Mouse (Mus musculus) spleen, adult 10 weeks (tissue): ENCODE data around the gene Ttll8. TPM values are rescaled to one million over a fixed set of nuclear protein-coding genes. Genes with fewer than 3 reads are reported as not detected.

Experiments used
- polyA plus RNA-seq: library from polyadenylated mRNA; stranded (reverse); fragments of 350-450 nt; fragmentation: Illumina TruSeq; extraction: RNeasy Lipid Tissue Mini Kit (QIAGEN cat#74804); gene quantifications from one replicate; pipeline ENCODE4 v1.2.3, GENCODE M21; 2015; ENCODE audit warnings: low replicate concordance; ENCODE audit not compliant: insufficient read depth

Ttll8 gene
- polyA plus RNA-seq, result not detected

GRCm38 (mm10) chr15:88954368-88955072 lies at the start of gene Ttll8:
TSS of gene Ttll8 (minus strand) at chr15:88954418.

GRCm38 (mm10) chr15:88982534-88983079 lies 28.4 kb upstream of the Ttll8 start, which contains the start of gene Mov10l1:
TSS of gene Mov10l1 (plus strand) at chr15:88982909.

GRCm38 (mm10) chr15:88978281-88979137 lies 24.3 kb upstream of the Ttll8 start, which contains the start of gene Mlc1:
TSS of gene Mlc1 (minus strand) at chr15:88979007.

GRCm38 (mm10) chr15:88861772-88862622 lies 92.2 kb downstream of the Ttll8 start, which contains the start of gene Pim3:
TSS of gene Pim3 (plus strand) at chr15:88862186.

Other genes starting within 250 kb of the Ttll8 start
- 34.4 TPM for gene Brd1, start 220.2 kb downstream of the Ttll8 start, polyA plus RNA-seq
- gene Zbed4, start 202.8 kb downstream of the Ttll8 start, polyA plus RNA-seq, result 26.0 TPM
- gene Alg12, start 135.1 kb downstream of the Ttll8 start, polyA plus RNA-seq, result 19.7 TPM
- gene Creld2, start 134.8 kb downstream of the Ttll8 start, polyA plus RNA-seq, result 44.9 TPM
- 8.1 TPM for gene Pim3, start 92.2 kb downstream of the Ttll8 start, polyA plus RNA-seq
- gene Mlc1, start 24.6 kb upstream of the Ttll8 start, polyA plus RNA-seq, result 2.5 TPM
- not detected for gene Mov10l1, start 28.5 kb upstream of the Ttll8 start, polyA plus RNA-seq
- not detected for gene Panx2, start 105.3 kb upstream of the Ttll8 start, polyA plus RNA-seq
- gene Trabd, start 120.7 kb upstream of the Ttll8 start, polyA plus RNA-seq, result 19.4 TPM
- gene Selenoo, start 134.7 kb upstream of the Ttll8 start, polyA plus RNA-seq, result 22.7 TPM
- 18.4 TPM for gene Tubgcp6, start 168.7 kb upstream of the Ttll8 start, polyA plus RNA-seq
- 28.4 TPM for gene Hdac10, start 174.3 kb upstream of the Ttll8 start, polyA plus RNA-seq
- gene Mapk12, start 186.3 kb upstream of the Ttll8 start, polyA plus RNA-seq, result 12.4 TPM
- 35.3 TPM for gene Mapk11, start 195.2 kb upstream of the Ttll8 start, polyA plus RNA-seq
- gene Plxnb2, start 226.4 kb upstream of the Ttll8 start, polyA plus RNA-seq, result 25.2 TPM
- 10.5 TPM for gene Dennd6b, start 242.1 kb upstream of the Ttll8 start, polyA plus RNA-seq